In genomic region chr8:67570365-67570764, GRCm38 (mm10) we compare ENCODE assay signal across 29 mouse cellular contexts. TPM values are rescaled to one million over a fixed set of nuclear protein-coding genes. Genes with fewer than 3 reads are reported as not detected.
DNase-seq lines count a peak whose midpoint lies in the region; ATAC-seq lines count a peak whose summit lies in the region.
"Had no signal": no experiment of that assay in that cellular context is flagged by ENCODE, and none has a peak within 500 bp of the region (broad histone marks: within the 10 kb centered on the region; RNA-seq: fewer than 3 reads in every experiment).

No protein-coding gene starts in this region.

- no peak overlapping the region for H3K4me3 ChIP-seq in liver, embryonic 16.5 days (ENCODE audit: low read depth, low read length)
- H3K4me3 ChIP-seq: embryonic facial prominence, embryonic 13.5 days; hindbrain, embryonic 15.5 days; intestine, embryonic 15.5 days; midbrain, embryonic 15.5 days; myocyte had no signal

- peaks cover 30% of the 10 kb centered on the region for H3K4me1 ChIP-seq in liver, embryonic 16.5 days (ENCODE audit: control insufficient read depth, low read depth, low read length)
- H3K4me1 ChIP-seq: embryonic facial prominence, embryonic 13.5 days; hindbrain, embryonic 15.5 days; intestine, embryonic 15.5 days; midbrain, embryonic 15.5 days had no signal

- DNase-seq in spleen, postnatal 36 days (ENCODE audit: low spot score in 2 of 2): peak; percentile 5 to 17
- no peak for DNase-seq in spleen, postnatal 10 days (ENCODE audit: low spot score in 2 of 2)
- DNase-seq in adrenal gland, adult 18-20 months (ENCODE audit: low spot score in 2 of 2): no peak
- DNase-seq in layer of hippocampus, postnatal 14 days (ENCODE audit: low spot score in 2 of 2): no peak
- DNase-seq in layer of hippocampus, postnatal 36 days: no peak
- DNase-seq: adrenal gland, adult 2 months; cerebellum, adult 11 months; cerebellum, postnatal 10 days; gastrocnemius, postnatal 10 days; heart, adult 18-20 months; heart, postnatal 36 days; right cerebral cortex, postnatal 14 days; spleen, adult 18-20 months; thymus, postnatal 36 days had no signal

- H3K4me2 ChIP-seq in liver, embryonic 16.5 days (ENCODE audit: low read depth, low read length): peak overlapping the region; percentile 34
- H3K4me2 ChIP-seq: embryonic facial prominence, embryonic 13.5 days; hindbrain, embryonic 15.5 days; intestine, embryonic 15.5 days; midbrain, embryonic 15.5 days had no signal

- peak; percentile 76 for ATAC-seq in erythroid progenitor cell, adult 5-6 weeks (replicated peaks; ENCODE audit: low FRiP score, poor library complexity, severe bottlenecking)
- ATAC-seq in liver, embryonic 16.5 days (ENCODE audit: low read depth): peak; percentile 91
- ATAC-seq: intestine, embryonic 15.5 days; midbrain, embryonic 15.5 days had no signal

- H3K27me3 ChIP-seq in liver, embryonic 16.5 days (ENCODE audit: control insufficient read depth, insufficient read depth, low read depth, low read length): no peaks in the 10 kb centered on the region
- H3K27me3 ChIP-seq: embryonic facial prominence, embryonic 13.5 days; hindbrain, embryonic 15.5 days; intestine, embryonic 15.5 days; midbrain, embryonic 15.5 days had no signal

- 40% methylated on average over 3 of the region's 3 CpGs for WGBS in liver, embryonic 16.5 days (ENCODE audit: insufficient replicate concordance)

- no peak overlapping the region for H3K9ac ChIP-seq in liver, embryonic 16.5 days (ENCODE audit: low read depth, low read length)
- H3K9ac ChIP-seq: embryonic facial prominence, embryonic 13.5 days; hindbrain, embryonic 15.5 days; intestine, embryonic 15.5 days; midbrain, embryonic 15.5 days had no signal

- H3K27ac ChIP-seq in liver, embryonic 16.5 days (ENCODE audit: low read length): no peak overlapping the region
- H3K27ac ChIP-seq: embryonic facial prominence, embryonic 13.5 days; hindbrain, embryonic 15.5 days; intestine, embryonic 15.5 days; kidney, postnatal 0 days; macrophage; midbrain, embryonic 15.5 days had no signal

- no peaks in the 10 kb centered on the region for H3K36me3 ChIP-seq in liver, embryonic 16.5 days (ENCODE audit: control insufficient read depth, insufficient read depth)
- H3K36me3 ChIP-seq: embryonic facial prominence, embryonic 13.5 days; hindbrain, embryonic 15.5 days; intestine, embryonic 15.5 days; midbrain, embryonic 15.5 days had no signal

- no peaks in the 10 kb centered on the region for H3K9me3 ChIP-seq in liver, embryonic 16.5 days (replicated peaks; ENCODE audit: control insufficient read depth, low read length)
- H3K9me3 ChIP-seq: embryonic facial prominence, embryonic 13.5 days; hindbrain, embryonic 15.5 days; intestine, embryonic 15.5 days; midbrain, embryonic 15.5 days had no signal

RNA-seq across cellular contexts. Expression of gene Nat3, which starts 46.7 kb away (rescaled TPM):
- not detected in 2 replicates for total RNA-seq in erythroid progenitor cell, adult 5-6 weeks (2015; ENCODE audit: low replicate concordance)
- total RNA-seq in erythroid progenitor cell, adult 5-6 weeks (2017; ENCODE audit: low replicate concordance): not detected in 2 replicates
- not detected in 2 replicates for polyA plus RNA-seq in liver, embryonic 16.5 days (2015; fragmentation: Nextera tagmentation; extraction: Ambion mirVana)
- total RNA-seq in adrenal gland, adult 18-20 months (2021): not detected
- not detected for total RNA-seq in layer of hippocampus, postnatal 14 days (2021)
- total RNA-seq in layer of hippocampus, postnatal 36 days (2021): not detected
- total RNA-seq: adrenal gland, adult 2 months; gastrocnemius, postnatal 10 days; heart, adult 18-20 months; heart, postnatal 36 days; layer of hippocampus, adult 18-20 months; left cerebral cortex, postnatal 25 days had no signal
- polyA plus RNA-seq: adrenal gland, adult 2 months; embryonic facial prominence, embryonic 13.5 days; heart, embryonic 14.5 days; hindbrain, embryonic 15.5 days; intestine, embryonic 15.5 days; kidney, postnatal 0 days; limb, embryonic 14.5 days; lung, embryonic 16.5 days; macrophage; midbrain, embryonic 15.5 days; myocyte; neural tube, embryonic 14.5 days had no signal

Comparison
In these comparisons a context has a peak if more than half of its experiments do, and no peak if none do; other contexts are left out.
1. DNase-seq: peak in spleen, postnatal 36 days (2 of 2); none in spleen, postnatal 10 days (0 of 2), adrenal gland, adult 18-20 months (0 of 2), layer of hippocampus, postnatal 14 days (0 of 2) and layer of hippocampus, postnatal 36 days (0 of 2).